Mouse (Mus musculus) CD4-positive, CD25-positive, alpha-beta regulatory T cell, adult 9 weeks (primary cell): ENCODE data around the gene Ect2. TPM values are rescaled to one million over a fixed set of nuclear protein-coding genes. Genes with fewer than 3 reads are reported as not detected.

Source experiments
- polyA plus RNA-seq: library from polyadenylated mRNA; unstranded; fragments of 100-300 nt; shearing (Covaris generic); gene quantifications from one replicate; pipeline ENCODE4 v1.2.1, GENCODE M21; 2017

Gene Ect2
- polyA plus RNA-seq: 6.0 TPM

GRCm38 (mm10) chr3:27153701-27154209 lies at the start of gene Ect2:
Ect2 (minus strand) TSS chr3:27153878.

GRCm38 (mm10) chr3:27182733-27183600 lies 29.3 kb upstream of the Ect2 start, which contains the start of gene Nceh1:
Nceh1 (plus strand) TSS chr3:27182965.

Other genes starting within 250 kb of the Ect2 start
- gene Nceh1, start 29.1 kb upstream of the Ect2 start, polyA plus RNA-seq: 33.6 TPM
- gene Tnfsf10, start 163.2 kb upstream of the Ect2 start, polyA plus RNA-seq: 26.2 TPM
- not detected for gene Ghsr, start 217.5 kb upstream of the Ect2 start, polyA plus RNA-seq